Mouse (Mus musculus): ENCODE data around the gene Acp7.

The Acp7 gene

GRCm38 (mm10) chr7:28665620-28666579, 34.8 kb upstream of the Acp7 start:
- no peak for TF ChIP-seq CTCF (conservative IDR thresholded peaks at IDR 0.05; ENCODE audit: low read length)
- no peak for TF ChIP-seq POU5F1 (IDR thresholded peaks at IDR 0.05; ENCODE audit: borderline replicate concordance, low read length)
- H3K27me3 ChIP-seq (ENCODE audit: insufficient read depth, low read length) = no peaks in the 10 kb centered on the region
- 0 out of 2 replicates have a peak overlapping the region, but pooled peaks have one; percentile 32 for H3K4me3 ChIP-seq (replicated peaks; ENCODE audit: low read length)
- no peaks in the 10 kb centered on the region for H3K36me3 ChIP-seq (ENCODE audit: insufficient read depth, low read length)
- peaks cover 6% of the 10 kb centered on the region for H3K9me3 ChIP-seq (ENCODE audit: low read length)
- H3K4me1 ChIP-seq (replicated peaks; ENCODE audit: low read depth, low read length) = peaks cover 35% of the 10 kb centered on the region

DNA sequence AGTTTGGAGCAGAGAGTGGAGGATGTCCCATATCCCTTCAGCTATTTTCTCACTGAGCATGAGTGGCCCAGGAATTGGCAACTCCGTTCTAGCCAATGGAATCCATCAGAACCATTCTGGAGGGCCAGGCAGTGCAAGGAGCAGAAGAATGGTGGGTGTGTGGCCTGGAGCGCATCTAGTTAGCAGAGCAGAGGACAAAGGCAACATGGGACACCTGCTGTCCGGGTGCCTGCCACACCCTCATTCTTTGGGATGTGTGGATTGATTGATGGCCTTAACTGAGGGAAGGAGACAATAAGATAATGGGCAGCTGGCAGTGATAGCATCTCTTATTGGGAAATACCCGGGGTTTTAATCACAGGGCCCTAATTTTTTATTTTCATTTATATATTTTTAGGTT, 25.3 kb upstream of the Acp7 start:
- Histone ChIP-seq H3K4me3 (replicated peaks; ENCODE audit: low read length) (0 out of 2 replicates have a peak overlapping the region, but pooled peaks have one; percentile 4), H3K9me3 (ENCODE audit: low read length) (peaks cover under 1% of the 10 kb centered on the region), H3K27me3 (ENCODE audit: insufficient read depth, low read length) (no peaks in the 10 kb centered on the region), H3K4me1 (replicated peaks; ENCODE audit: low read depth, low read length) (peaks cover 57% of the 10 kb centered on the region), H3K36me3 (ENCODE audit: insufficient read depth, low read length) (no peaks in the 10 kb centered on the region)
- TF ChIP-seq CTCF (conservative IDR thresholded peaks at IDR 0.05; ENCODE audit: low read length) = no peak
- TF ChIP-seq NANOG (IDR thresholded peaks at IDR 0.05; ENCODE audit: borderline replicate concordance, low read length) = peak; percentile 52; the same call in 1 of the 2 replicates
- TF ChIP-seq POU5F1 (IDR thresholded peaks at IDR 0.05; ENCODE audit: borderline replicate concordance, low read length) = no peak

DNA sequence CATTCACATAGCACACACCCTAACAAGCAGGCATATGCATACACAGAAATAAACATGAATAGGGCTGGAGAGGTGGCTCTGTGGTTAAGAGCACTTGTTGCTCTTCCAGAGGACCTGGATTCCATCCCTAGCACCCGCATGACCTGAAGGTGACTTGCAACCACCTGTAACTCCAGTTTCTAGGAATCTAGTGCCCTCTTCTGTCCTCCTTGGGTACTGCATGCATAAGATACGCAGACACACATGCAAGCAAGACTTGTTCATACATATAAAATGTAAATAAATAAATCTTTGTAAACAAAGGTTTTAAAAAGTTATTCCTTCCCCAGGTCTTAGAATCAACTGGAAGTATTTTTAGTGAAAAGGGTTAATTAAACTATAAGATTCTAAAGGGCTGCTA, 20.0 kb upstream of the Acp7 start:
- H3K4me1 ChIP-seq (replicated peaks; ENCODE audit: low read depth, low read length) = peaks cover 42% of the 10 kb centered on the region
- no peaks in the 10 kb centered on the region for H3K36me3 ChIP-seq (ENCODE audit: insufficient read depth, low read length)
- H3K27me3 ChIP-seq (ENCODE audit: insufficient read depth, low read length) = no peaks in the 10 kb centered on the region
- TF ChIP-seq CTCF (conservative IDR thresholded peaks at IDR 0.05; ENCODE audit: low read length) = peak; percentile 36; the same call in 1 of the 2 replicates
- TF ChIP-seq NANOG (IDR thresholded peaks at IDR 0.05; ENCODE audit: borderline replicate concordance, low read length) = no peak
- H3K4me3 ChIP-seq (replicated peaks; ENCODE audit: low read length) = no peak overlapping the region
- peaks cover 3% of the 10 kb centered on the region; the same call in 1 of the 2 replicates for H3K9me3 ChIP-seq (ENCODE audit: low read length)

DNA sequence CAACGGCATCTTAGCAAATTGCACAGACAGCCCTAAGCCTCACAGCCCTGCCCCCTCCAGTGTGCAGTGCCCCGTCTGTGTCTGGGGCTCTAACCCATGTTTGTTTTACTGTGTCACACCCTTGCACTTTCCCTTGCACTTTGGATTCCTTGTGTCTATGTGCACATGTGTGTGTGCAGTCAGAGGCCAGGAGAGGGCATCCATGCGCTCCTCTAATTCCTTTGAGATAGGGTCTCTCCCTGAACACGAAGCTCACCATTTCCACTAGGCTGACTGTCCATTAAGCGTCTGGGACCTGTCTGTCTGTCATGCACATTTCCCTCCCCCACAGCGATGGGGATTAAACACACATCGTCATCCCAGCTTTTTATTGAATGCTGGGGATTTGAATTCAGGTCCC, 15.9 kb upstream of the Acp7 start:
- no peaks in the 10 kb centered on the region for H3K36me3 ChIP-seq (ENCODE audit: insufficient read depth, low read length)
- TF ChIP-seq POU5F1 (IDR thresholded peaks at IDR 0.05; ENCODE audit: borderline replicate concordance, low read length) (no peak), CTCF (conservative IDR thresholded peaks at IDR 0.05; ENCODE audit: low read length) (peak; percentile 18; the same call in 1 of the 2 replicates)

GRCm38 (mm10) chr7:28645947-28646475, 14.9 kb upstream of the Acp7 start:
- Histone ChIP-seq H3K9me3 (ENCODE audit: low read length) (peaks cover 1% of the 10 kb centered on the region; the same call in 1 of the 2 replicates), H3K36me3 (ENCODE audit: insufficient read depth, low read length) (no peaks in the 10 kb centered on the region), H3K27me3 (ENCODE audit: insufficient read depth, low read length) (no peaks in the 10 kb centered on the region), H3K4me1 (replicated peaks; ENCODE audit: low read depth, low read length) (peaks cover 34% of the 10 kb centered on the region), H3K4me3 (replicated peaks; ENCODE audit: low read length) (no peak overlapping the region)
- no peak for TF ChIP-seq CTCF (conservative IDR thresholded peaks at IDR 0.05; ENCODE audit: low read length)
- TF ChIP-seq POU5F1 (IDR thresholded peaks at IDR 0.05; ENCODE audit: borderline replicate concordance, low read length) = no peak
- no peak for TF ChIP-seq NANOG (IDR thresholded peaks at IDR 0.05; ENCODE audit: borderline replicate concordance, low read length)

More for the DNA sequence above, 15.9 kb upstream of the Acp7 start:
- Histone ChIP-seq H3K4me1 (replicated peaks; ENCODE audit: low read depth, low read length) (peaks cover 35% of the 10 kb centered on the region), H3K4me3 (replicated peaks; ENCODE audit: low read length) (no peak overlapping the region), H3K9me3 (ENCODE audit: low read length) (peaks cover 3% of the 10 kb centered on the region; the same call in 1 of the 2 replicates), H3K27me3 (ENCODE audit: insufficient read depth, low read length) (no peaks in the 10 kb centered on the region)

DNA sequence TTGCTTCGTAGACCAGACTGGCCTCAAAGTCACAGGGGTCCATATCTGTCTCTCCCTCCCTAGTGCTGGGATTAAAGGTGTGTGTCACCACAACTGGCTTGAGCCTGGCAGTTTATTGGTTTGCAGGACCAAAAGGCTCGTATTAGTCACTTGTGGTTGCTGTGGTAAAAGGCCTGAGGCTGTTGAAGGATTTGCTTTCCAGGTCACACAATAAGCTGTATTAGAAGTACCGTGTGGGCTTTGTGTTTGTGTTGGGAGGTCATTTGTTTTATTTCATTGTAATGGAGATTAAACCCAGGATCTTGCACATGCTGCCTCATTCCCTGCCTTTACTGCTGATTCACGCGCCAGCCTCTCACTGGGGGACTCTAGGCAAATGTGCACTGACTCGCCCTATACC, 14.2 kb upstream of the Acp7 start:
- no peak for TF ChIP-seq POU5F1 (IDR thresholded peaks at IDR 0.05; ENCODE audit: borderline replicate concordance, low read length)
- TF ChIP-seq CTCF (conservative IDR thresholded peaks at IDR 0.05; ENCODE audit: low read length) = no peak
- TF ChIP-seq NANOG (IDR thresholded peaks at IDR 0.05; ENCODE audit: borderline replicate concordance, low read length) = no peak
- Histone ChIP-seq H3K27me3 (ENCODE audit: insufficient read depth, low read length) (no peaks in the 10 kb centered on the region), H3K4me1 (replicated peaks; ENCODE audit: low read depth, low read length) (peaks cover 34% of the 10 kb centered on the region), H3K9me3 (ENCODE audit: low read length) (no peaks in the 10 kb centered on the region), H3K4me3 (replicated peaks; ENCODE audit: low read length) (no peak overlapping the region), H3K36me3 (ENCODE audit: insufficient read depth, low read length) (no peaks in the 10 kb centered on the region)

- Histone ChIP-seq H3K4me1 (replicated peaks; ENCODE audit: low read depth, low read length) (peaks cover 45% of the 10 kb centered on the region), H3K36me3 (ENCODE audit: insufficient read depth, low read length) (no peaks in the 10 kb centered on the region), H3K4me3 (replicated peaks; ENCODE audit: low read length) (no peak overlapping the region), H3K9me3 (ENCODE audit: low read length) (peaks cover 4% of the 10 kb centered on the region; the same call in 1 of the 2 replicates), H3K27me3 (ENCODE audit: insufficient read depth, low read length) (no peaks in the 10 kb centered on the region)
- TF ChIP-seq NANOG (IDR thresholded peaks at IDR 0.05; ENCODE audit: borderline replicate concordance, low read length) = no peak
- no peak for TF ChIP-seq CTCF (conservative IDR thresholded peaks at IDR 0.05; ENCODE audit: low read length)
- TF ChIP-seq POU5F1 (IDR thresholded peaks at IDR 0.05; ENCODE audit: borderline replicate concordance, low read length) = no peak
These were observed 10.4 kb upstream of the Acp7 start for GRCm38 (mm10) chr7:28641546-28641945.

- 0 out of 2 replicates have a peak overlapping the region, but pooled peaks have one; percentile 17 for H3K4me3 ChIP-seq (replicated peaks; ENCODE audit: low read length)
- peaks cover 4% of the 10 kb centered on the region; the same call in 1 of the 2 replicates for H3K9me3 ChIP-seq (ENCODE audit: low read length)
- H3K36me3 ChIP-seq (ENCODE audit: insufficient read depth, low read length) = no peaks in the 10 kb centered on the region
- TF ChIP-seq NANOG (IDR thresholded peaks at IDR 0.05; ENCODE audit: borderline replicate concordance, low read length) = no peak
- H3K4me1 ChIP-seq (replicated peaks; ENCODE audit: low read depth, low read length) = peaks cover 50% of the 10 kb centered on the region
- H3K27me3 ChIP-seq (ENCODE audit: insufficient read depth, low read length) = peaks cover 5% of the 10 kb centered on the region; the same call in 1 of the 2 replicates
These were observed 6.4 kb upstream of the Acp7 start for GRCm38 (mm10) chr7:28637511-28637910.

Measured in E14TG2a.4 (cell line).